Mouse (Mus musculus): ENCODE results near the gene Sectm1b.
"Not testable (repeated sequence)": the region's sequence is repeated elsewhere in the genome, so short reads cannot be mapped to it uniquely, and the experiment has no call there.

Sectm1b gene

GRCm38 (mm10) chr11:121067895-121068294, 4.5 kb upstream of the Sectm1b start:
- DNase-seq, result peak; percentile 59

DNA sequence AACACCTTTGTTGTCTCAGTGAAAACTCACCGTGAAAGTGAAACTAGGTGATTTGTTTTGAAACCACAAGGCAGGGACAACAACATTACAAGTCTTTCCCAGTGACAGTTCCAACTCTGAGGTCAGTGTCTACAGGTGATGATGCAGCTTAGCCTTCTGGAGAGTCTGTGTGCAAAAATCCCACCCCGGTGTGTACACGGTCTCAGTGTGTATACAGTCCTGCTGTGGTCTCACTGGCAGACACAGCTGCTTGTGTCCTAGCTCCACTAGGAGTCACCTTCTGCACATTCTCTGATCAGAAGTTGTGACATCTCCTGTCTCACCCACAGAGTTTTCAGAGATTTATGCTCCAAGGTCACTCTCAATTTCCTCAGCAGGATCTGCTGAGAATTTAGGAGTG, 828 bp upstream of the Sectm1b start:
- peak; percentile 56 for DNase-seq

GRCm38 (mm10) chr11:121061615-121062014, 1.8 kb downstream of the Sectm1b start:
- DNase-seq, result peak; percentile 31

DNA sequence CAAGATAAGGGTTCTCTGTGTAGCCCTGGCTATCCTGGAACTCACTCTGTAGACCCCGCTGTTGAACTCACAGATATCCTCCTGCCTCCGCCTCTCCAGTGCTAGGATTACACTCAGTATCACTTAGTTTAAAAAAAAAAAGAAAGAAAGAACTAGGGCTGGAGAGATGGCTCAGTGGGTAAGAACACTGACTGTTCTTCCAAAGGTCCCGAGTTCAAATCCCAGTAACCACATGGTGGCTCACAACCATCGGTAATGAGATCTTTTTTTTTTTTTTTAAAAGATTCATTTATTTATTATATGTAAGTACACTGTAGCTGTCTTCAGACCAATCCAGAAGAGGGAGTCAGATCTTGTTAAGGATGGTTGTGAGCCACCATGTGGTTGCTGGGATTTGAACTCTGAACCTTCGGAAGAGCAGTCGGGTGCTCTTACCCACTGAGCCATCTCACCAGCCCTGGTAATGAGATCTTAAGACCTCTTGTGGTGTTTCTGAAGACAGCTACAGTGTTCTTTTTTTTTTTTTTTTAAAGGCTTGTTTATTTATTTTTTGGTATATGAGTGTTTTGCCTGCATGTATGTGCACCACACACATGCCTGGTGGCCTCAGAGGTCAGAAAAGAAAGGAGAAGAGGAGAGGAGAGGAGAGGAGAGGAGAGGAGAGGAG, 2.8 kb downstream of the Sectm1b start:
- not testable (repeated sequence) for DNase-seq

- DNase-seq, result peak; percentile 19
Observed at GRCm38 (mm10) chr11:121059471-121059870, 3.9 kb downstream of the Sectm1b start.

DNA sequence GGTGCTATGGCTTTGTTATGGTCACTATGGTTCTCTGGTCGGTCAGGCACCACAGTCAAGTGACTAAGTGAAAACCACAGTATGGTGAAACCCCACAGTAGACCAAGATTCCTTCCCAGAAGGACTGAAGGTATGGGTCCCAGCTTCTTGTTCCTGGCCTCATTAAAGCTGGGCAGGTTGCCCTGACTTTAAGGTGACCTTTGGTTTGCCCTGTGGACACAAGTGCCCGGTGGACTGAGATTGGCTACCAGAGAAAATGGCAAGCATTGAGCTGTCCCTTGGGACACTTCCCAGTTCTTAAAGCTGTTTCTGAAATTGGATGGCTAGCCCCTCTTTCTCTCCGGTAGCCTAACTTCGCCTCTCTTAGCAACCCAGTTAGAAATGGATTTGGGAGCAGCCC, 4.4 kb downstream of the Sectm1b start:
- DNase-seq, result peak; percentile 81

DNA sequence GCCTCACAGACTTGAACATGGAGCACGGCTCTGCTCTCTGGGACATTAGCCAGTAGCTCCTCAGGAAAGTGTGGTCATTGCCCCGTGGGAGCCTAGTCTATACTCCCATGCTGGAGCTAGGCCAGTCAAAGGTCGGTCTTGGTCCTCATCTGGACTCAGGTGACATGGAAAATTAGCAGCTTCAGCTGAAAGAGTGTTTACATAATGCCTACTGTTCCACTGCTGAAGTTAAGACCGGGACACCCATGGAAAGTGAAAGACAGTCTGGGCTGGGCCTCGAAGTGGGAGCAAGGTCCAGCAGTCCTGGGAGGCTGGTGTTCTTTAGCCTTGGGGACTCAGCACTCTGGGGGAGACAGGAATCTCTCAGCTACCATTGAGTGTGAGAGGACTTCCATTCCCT, 5.2 kb downstream of the Sectm1b start:
- DNase-seq, result peak; percentile 97

- DNase-seq, result peak; percentile 91
Observed at GRCm38 (mm10) chr11:121056536-121057236, 6.7 kb downstream of the Sectm1b start.

GRCm38 (mm10) chr11:121053536-121053935, 9.8 kb downstream of the Sectm1b start:
- DNase-seq, result peak; percentile 93

DNA sequence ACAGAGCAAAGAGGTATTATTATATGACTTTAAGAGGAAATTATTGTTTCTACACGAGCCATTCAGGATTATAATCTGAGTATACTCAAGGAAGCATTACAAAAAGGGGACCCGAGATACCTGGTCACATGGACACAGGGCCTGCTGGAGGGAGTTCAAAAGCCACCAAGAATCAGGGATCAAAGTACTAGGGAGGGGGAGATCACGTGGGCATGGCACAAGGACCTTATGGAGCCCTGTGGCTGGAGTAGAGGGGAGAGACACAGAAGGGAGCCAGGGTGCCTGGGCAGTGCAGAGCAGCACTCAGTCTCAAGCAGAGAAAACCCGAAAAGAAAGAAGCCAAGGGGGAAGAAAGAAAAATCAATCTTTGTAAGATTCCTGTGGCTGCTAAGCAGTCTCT, 11.0 kb downstream of the Sectm1b start:
- DNase-seq, result peak; percentile 86

- DNase-seq, result no peak
Observed at GRCm38 (mm10) chr11:121051793-121052192, 11.6 kb downstream of the Sectm1b start.

GRCm38 (mm10) chr11:121049840-121050239, 13.5 kb downstream of the Sectm1b start:
- no peak for DNase-seq

DNA sequence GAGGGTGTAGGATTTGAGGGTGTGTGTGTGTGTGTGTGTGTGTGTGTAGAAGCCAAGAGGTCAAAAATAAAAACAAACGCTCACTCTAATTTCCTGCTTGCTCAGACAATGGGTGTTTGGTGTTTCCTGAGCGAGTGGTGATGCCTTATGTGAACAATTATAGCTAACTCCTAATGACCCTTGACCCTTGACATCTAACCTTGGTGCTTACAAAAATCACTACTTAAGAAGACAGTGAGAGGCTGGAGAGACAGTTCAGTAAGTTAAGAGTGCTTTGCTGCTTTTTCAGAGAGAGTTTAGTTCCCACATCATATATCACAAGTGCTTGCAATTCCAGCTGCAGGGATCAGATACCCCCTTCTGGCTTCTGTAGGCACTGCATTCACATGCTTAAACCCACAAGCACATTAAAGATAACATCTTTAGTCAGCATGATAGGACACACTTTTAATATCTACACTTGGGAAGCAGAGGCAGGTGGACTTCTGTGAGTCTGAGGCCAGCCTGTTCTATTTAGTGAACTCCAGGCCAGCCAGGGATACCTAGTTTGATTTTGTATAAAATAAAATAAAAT, 15.5 kb downstream of the Sectm1b start:
- no peak for DNase-seq

DNA sequence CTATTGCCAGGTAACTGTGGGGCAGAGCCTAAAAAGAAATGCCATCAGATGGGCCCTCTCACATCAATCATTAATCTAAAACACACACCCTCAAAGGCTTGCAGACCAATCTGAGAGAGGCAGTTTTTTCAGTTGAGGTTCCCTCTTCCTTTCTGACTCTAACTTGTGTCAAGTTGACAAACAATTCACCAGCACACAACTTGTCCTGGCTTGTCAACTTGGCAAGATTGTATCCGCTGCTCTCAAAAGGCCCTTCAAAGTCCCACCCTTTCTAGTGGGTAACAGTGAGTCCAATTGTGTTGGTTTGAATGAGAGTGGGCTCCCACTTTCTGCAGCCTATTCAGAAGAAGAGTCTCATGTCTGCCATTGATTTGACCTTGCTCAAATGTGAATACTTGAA, 18.1 kb downstream of the Sectm1b start:
- no peak for DNase-seq

DNA sequence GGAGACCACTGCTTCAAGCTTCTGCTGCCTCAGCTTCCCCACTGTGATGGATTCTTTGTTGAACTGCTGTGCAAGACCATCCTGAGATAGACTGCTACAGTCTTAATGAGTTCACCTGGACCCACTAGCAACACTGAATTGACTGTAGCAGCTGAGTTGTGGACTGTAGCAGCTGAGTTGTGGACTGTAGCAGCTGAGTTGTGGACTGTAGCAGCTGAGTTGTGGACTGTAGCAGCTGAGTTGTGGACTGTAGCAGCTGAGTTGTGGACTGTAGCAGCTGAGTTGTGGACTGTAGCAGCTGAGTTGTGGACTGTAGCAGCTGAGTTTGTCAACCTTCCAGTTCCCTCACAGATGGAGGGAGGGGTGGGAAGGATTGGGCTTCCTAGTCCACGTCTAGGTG, 20.3 kb downstream of the Sectm1b start:
- not testable (repeated sequence) for DNase-seq

DNA sequence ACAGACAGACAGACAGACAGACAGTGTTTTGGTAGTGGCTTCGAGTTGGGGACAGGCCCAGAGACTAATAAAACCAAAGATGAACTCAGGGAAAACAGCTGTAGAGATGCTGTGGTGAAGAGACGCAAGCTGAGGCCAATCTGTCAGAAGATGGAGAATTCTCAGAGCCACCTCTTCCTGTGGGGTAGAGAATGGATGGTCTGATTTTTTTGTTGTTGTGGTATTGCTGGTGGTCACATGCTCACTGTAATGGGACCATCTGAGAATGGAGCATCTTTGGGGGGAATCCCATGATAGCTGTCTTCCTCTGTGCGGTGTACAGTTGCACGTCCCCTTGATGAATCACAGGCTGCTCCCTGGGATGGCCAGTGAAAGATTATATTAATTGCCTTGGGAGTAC, 20.9 kb downstream of the Sectm1b start:
- no peak for DNase-seq

- no peak for DNase-seq
Observed at GRCm38 (mm10) chr11:121041636-121042035, 21.7 kb downstream of the Sectm1b start.

DNA sequence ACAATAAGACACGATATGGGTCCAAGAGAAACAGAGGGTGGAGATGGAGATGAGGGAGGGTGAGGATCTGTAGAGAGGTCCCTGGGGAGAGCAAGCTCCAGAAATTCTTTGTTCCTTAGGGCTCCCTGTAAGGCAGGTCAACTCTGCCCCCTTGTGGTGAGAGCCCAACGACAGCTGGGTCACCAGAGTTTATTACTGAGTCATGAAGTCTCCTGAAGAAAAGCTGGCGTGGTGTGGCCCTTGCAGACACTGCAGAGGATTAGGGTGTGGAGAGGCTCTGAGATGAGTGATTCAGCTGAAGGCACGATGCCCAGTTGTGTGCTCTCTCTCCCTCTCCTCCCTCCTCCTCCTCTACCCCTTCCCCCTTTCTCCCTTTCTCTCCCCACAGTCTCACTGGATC, 22.2 kb downstream of the Sectm1b start:
- peak; percentile 89 for DNase-seq

DNA sequence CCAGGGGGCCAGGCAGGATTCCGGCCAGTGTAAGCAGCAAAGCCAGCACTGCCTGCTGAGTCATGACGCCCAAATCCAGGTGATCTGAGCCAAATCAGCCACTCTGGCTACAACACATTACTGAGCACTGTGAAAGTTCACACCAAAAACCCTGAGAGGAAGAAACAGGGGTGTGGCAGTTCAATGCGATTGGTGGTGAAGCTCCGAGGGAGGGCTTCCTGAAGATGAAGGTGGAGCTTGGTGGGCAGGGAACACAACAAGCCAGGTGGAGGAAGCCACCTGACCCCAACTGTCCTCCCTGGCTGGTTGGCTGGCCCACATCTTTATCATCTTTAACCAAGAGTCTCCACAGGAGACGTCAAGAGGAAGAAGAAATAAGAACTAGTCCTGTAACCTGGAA, 24.1 kb downstream of the Sectm1b start, which contains the start of gene Cd7:
Gene Cd7 (minus strand): TSS at position 117 of the 400 bp plus-strand sequence.
- no peak for DNase-seq

GRCm38 (mm10) chr11:121038366-121039240, 24.8 kb downstream of the Sectm1b start:
- DNase-seq, result no peak

DNA sequence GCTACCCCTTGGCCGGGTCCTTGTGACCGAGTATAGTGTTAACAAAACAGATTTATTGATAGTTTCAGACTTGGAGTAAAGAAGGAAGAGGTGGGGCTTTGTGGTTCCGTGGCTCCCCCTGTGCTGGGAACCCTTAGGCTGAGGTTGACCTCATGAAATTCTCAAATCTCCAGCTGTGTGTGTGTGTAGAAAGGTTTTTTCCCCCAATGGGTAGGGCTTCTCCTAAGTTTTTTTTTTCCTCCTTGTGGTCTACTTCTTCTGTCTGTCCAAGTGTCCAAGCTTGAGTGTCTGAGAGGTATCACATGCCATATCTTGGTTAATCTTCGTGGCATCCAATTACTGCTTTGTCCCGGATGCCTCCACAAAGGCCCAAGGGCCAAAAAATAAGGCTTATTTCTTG, 30.3 kb downstream of the Sectm1b start:
- no peak for DNase-seq

DNA sequence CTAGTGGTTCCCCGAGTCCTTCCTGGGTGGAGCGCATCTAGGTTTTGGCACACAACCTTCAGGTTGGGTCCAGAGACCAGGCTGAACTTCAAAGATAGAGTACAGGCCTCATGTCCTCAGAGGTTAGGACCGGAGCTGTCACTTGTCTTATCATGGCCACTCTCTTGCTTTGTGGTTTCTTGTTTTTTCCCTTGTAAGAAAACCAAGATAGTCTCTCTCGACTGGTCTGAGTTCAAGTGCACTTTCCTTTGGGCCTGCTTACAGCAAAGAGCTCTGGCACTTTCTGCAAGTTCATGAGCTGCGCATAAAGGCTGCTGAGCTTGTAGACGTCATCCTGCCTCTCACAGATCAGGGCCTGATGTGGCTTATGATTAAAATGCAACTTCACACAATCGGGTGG, 36.1 kb downstream of the Sectm1b start:
- no peak for DNase-seq

- no peak for DNase-seq
Observed at GRCm38 (mm10) chr11:121024163-121024562, 39.2 kb downstream of the Sectm1b start.

All from kidney, adult 9 months (tissue).